Mouse (Mus musculus) MEL (cell line): ENCODE results near the gene Tapt1. TPM values are rescaled to one million over a fixed set of nuclear protein-coding genes. Genes with fewer than 3 reads are reported as not detected.
A peak's percentile ranks its signal among the peaks of the same experiment; 100 is the strongest.

Experiments
- DNase-seq: peaks from one replicate; pipeline ENCODE4 v3.0.0; 2011; ENCODE audit warnings: low read depth, low spot score
- H3K27ac ChIP-seq: 2 replicates; pipeline ENCODE4 v1.5.1; 2012; ENCODE audit warnings: low read depth, mild to moderate bottlenecking, control low read depth, low read length, moderate library complexity; ENCODE audit not compliant: control insufficient read depth
- H3K27me3 ChIP-seq, 2 experiments: fragments of 150-350 bp in 1 of 2; sonication (generic) in 1 of 2; 2 replicates each; pipeline ENCODE4 v1.6.1; 2012; ENCODE audit warnings: low read length in 2 of 2, mild to moderate bottlenecking in 2 of 2, improper control_type of control experiment in 1 of 2, moderate library complexity in 1 of 2; ENCODE audit not compliant: insufficient read depth in 2 of 2, control insufficient read depth in 1 of 2
- H3K36me3 ChIP-seq, 2 experiments: 2 replicates each; pipeline ENCODE4 v1.6.1; 2012 to 2014; ENCODE audit warnings: low read length in 2 of 2, improper control_type of control experiment in 1 of 2, inconsistent platforms in 1 of 2, mild to moderate bottlenecking in 1 of 2; ENCODE audit not compliant: insufficient read depth in 2 of 2, control insufficient read depth in 1 of 2
- H3K4me1 ChIP-seq, 2 experiments: fragments of 150-350 bp in 1 of 2; sonication (generic) in 1 of 2; 2 replicates each; pipeline ENCODE4 v1.6.1; 2012; ENCODE audit warnings: low read length in 2 of 2, improper control_type of control experiment in 1 of 2, mild to moderate bottlenecking in 1 of 2; ENCODE audit not compliant: insufficient read depth in 2 of 2, control insufficient read depth in 1 of 2
- H3K4me3 ChIP-seq, 2 experiments: fragments of 150-350 bp in 1 of 2; sonication (generic) in 1 of 2; 2 replicates each; pipeline ENCODE4 v1.5.1; 2012; ENCODE audit warnings: low read depth in 2 of 2, low read length in 2 of 2, mild to moderate bottlenecking in 2 of 2, moderate library complexity in 2 of 2, control low read depth in 1 of 2, improper control_type of control experiment in 1 of 2; ENCODE audit not compliant: control insufficient read depth in 1 of 2, insufficient read depth in 1 of 2
- H3K79me2 ChIP-seq: 2 replicates; pipeline ENCODE4 v1.6.1; 2012; ENCODE audit warnings: mild to moderate bottlenecking, low read length, moderate library complexity; ENCODE audit not compliant: control insufficient read depth, poor library complexity, insufficient read depth
- H3K9ac ChIP-seq: 2 replicates; pipeline ENCODE4 v1.6.1; 2012; ENCODE audit warnings: low read depth, mild to moderate bottlenecking, control low read depth, low read length, moderate library complexity; ENCODE audit not compliant: control insufficient read depth, poor library complexity, severe bottlenecking
- H3K9me3 ChIP-seq: fragments of 150-350 bp; sonication (generic); replicated peaks from 2 replicates; pipeline ENCODE4 v1.6.1; 2012; ENCODE audit warnings: mild to moderate bottlenecking, low read length, improper control_type of control experiment, moderate library complexity; ENCODE audit not compliant: insufficient read depth
- CHD2 ChIP-seq: IDR thresholded peaks from 2 replicates; pipeline ENCODE4 v1.6.1; 2011; ENCODE audit warnings: low read length, improper control_type of control experiment
- E2F4 ChIP-seq: IDR thresholded peaks from 2 replicates; pipeline ENCODE4 v1.6.1; 2011; ENCODE audit warnings: low read depth, low read length, improper control_type of control experiment, borderline replicate concordance
- ELF1 ChIP-seq: IDR thresholded peaks from 2 replicates; pipeline ENCODE4 v1.6.1; 2014; ENCODE audit warnings: low read depth, mild to moderate bottlenecking, inconsistent platforms, low read length, improper control_type of control experiment, moderate library complexity
- EP300 ChIP-seq, 2 experiments: IDR thresholded peaks; 2 replicates each; pipeline ENCODE4 v1.6.1; 2011; ENCODE audit warnings: improper control_type of control experiment in 2 of 2, low read length in 2 of 2, low read depth in 1 of 2, mild to moderate bottlenecking in 1 of 2
- GABPA ChIP-seq: IDR thresholded peaks from 2 replicates; pipeline ENCODE4 v1.6.1; 2012; ENCODE audit warnings: low read depth, mild to moderate bottlenecking, inconsistent platforms, low read length, improper control_type of control experiment, moderate library complexity
- MAFK ChIP-seq: IDR thresholded peaks from 2 replicates; pipeline ENCODE4 v1.6.1; 2011; ENCODE audit warnings: low read depth, mild to moderate bottlenecking, low read length, improper control_type of control experiment, borderline replicate concordance
- MAX ChIP-seq: IDR thresholded peaks from 2 replicates; pipeline ENCODE4 v1.6.1; 2011; ENCODE audit warnings: low read length, improper control_type of control experiment
- MEF2A ChIP-seq: IDR thresholded peaks from 2 replicates; pipeline ENCODE4 v1.6.1; 2014; ENCODE audit warnings: low read depth, mild to moderate bottlenecking, inconsistent platforms, low read length, improper control_type of control experiment; ENCODE audit not compliant: poor library complexity, insufficient replicate concordance, severe bottlenecking; ENCODE audit errors: extremely low read depth
- NELFE ChIP-seq: IDR thresholded peaks from 2 replicates; pipeline ENCODE4 v1.6.1; 2011; ENCODE audit warnings: low read depth, low read length, improper control_type of control experiment
- NRF1 ChIP-seq: IDR thresholded peaks from 2 replicates; pipeline ENCODE4 v1.6.1; 2014; ENCODE audit warnings: low read depth, mild to moderate bottlenecking, inconsistent platforms, low read length, improper control_type of control experiment, moderate library complexity; ENCODE audit not compliant: poor library complexity, insufficient read depth, severe bottlenecking
- POLR2AphosphoS2 ChIP-seq: IDR thresholded peaks from 2 replicates; pipeline ENCODE4 v1.6.1; 2011; ENCODE audit warnings: low read length, improper control_type of control experiment
- POLR2AphosphoS5 ChIP-seq: IDR thresholded peaks from 2 replicates; pipeline ENCODE4 v1.6.1; 2012; ENCODE audit warnings: low read depth, borderline replicate concordance, mild to moderate bottlenecking, inconsistent platforms, low read length, moderate library complexity, mixed read lengths
- RAD21 ChIP-seq: IDR thresholded peaks from 2 replicates; pipeline ENCODE4 v1.6.1; 2011; ENCODE audit warnings: mild to moderate bottlenecking, low read depth, low read length, improper control_type of control experiment
- SIN3A ChIP-seq: IDR thresholded peaks from 2 replicates; pipeline ENCODE4 v1.6.1; 2012; ENCODE audit warnings: low read length, improper control_type of control experiment, inconsistent platforms
- TAL1 ChIP-seq: IDR thresholded peaks from 2 replicates; pipeline ENCODE4 v1.6.1; 2012; ENCODE audit warnings: mild to moderate bottlenecking, inconsistent platforms, low read length, moderate library complexity, mixed read lengths
- TBP ChIP-seq: IDR thresholded peaks from 2 replicates; pipeline ENCODE4 v1.8.0; 2011; ENCODE audit warnings: low read depth, low read length, improper control_type of control experiment
- TCF12 ChIP-seq: IDR thresholded peaks from 2 replicates; pipeline ENCODE4 v1.6.1; 2014; ENCODE audit warnings: low read depth, mild to moderate bottlenecking, inconsistent platforms, low read length, improper control_type of control experiment, moderate library complexity
- UBTF ChIP-seq: IDR thresholded peaks from 2 replicates; pipeline ENCODE4 v1.6.1; 2012; ENCODE audit warnings: low read depth, mild to moderate bottlenecking, inconsistent platforms, low read length, improper control_type of control experiment, moderate library complexity, borderline replicate concordance; ENCODE audit not compliant: insufficient read depth
- USF1 ChIP-seq: IDR thresholded peaks from 2 replicates; pipeline ENCODE4 v1.6.1; 2014; ENCODE audit warnings: low read depth, mild to moderate bottlenecking, inconsistent platforms, low read length, improper control_type of control experiment, moderate library complexity
- USF2 ChIP-seq, 2 experiments: IDR thresholded peaks; 2 replicates each; pipeline ENCODE4 v1.6.1; 2011 to 2012; ENCODE audit warnings: improper control_type of control experiment in 2 of 2, low read length in 2 of 2, borderline replicate concordance in 1 of 2, inconsistent platforms in 1 of 2, low read depth in 1 of 2, mild to moderate bottlenecking in 1 of 2; ENCODE audit not compliant: insufficient read depth in 1 of 2
- ZC3H11A ChIP-seq: IDR thresholded peaks from 2 replicates; pipeline ENCODE4 v1.6.1; 2012; ENCODE audit warnings: low read depth, mild to moderate bottlenecking, inconsistent platforms, low read length, improper control_type of control experiment
- ZKSCAN1 ChIP-seq: IDR thresholded peaks from 2 replicates; pipeline ENCODE4 v1.6.1; 2012; ENCODE audit warnings: low read depth, mild to moderate bottlenecking, inconsistent platforms, low read length, improper control_type of control experiment, moderate library complexity
- ZMIZ1 ChIP-seq: IDR thresholded peaks from 2 replicates; pipeline ENCODE4 v1.6.1; 2012; ENCODE audit warnings: low read depth, mild to moderate bottlenecking, inconsistent platforms, low read length, improper control_type of control experiment, moderate library complexity
- ZNF384 ChIP-seq: IDR thresholded peaks from 2 replicates; pipeline ENCODE4 v1.6.1; 2012; ENCODE audit warnings: low read depth, mild to moderate bottlenecking, inconsistent platforms, low read length, improper control_type of control experiment
- polyA plus RNA-seq, 2 experiments: library from polyadenylated mRNA; stranded (reverse) in 1 of 2; unstranded in 1 of 2; fragments of >175 nt in 1 of 2; fragments of >200 nt in 1 of 2; gene quantifications; 2 replicates each; pipeline versions ENCODE4 v1.2.1 to v1.2.4; 2012; ENCODE audit warnings: low replicate concordance in 2 of 2, low read depth in 1 of 2; ENCODE audit not compliant: insufficient read length in 2 of 2, insufficient read depth in 1 of 2, missing spikeins in 1 of 2
- total RNA-seq: library from RNA; depleted of rRNA; stranded (reverse); fragments of 300-350 nt; gene quantifications from 2 replicates; pipeline ENCODE4 v1.2.3, GENCODE M21; 2012

The Tapt1 gene
- total and polyA plus RNA-seq, 3 experiments: 47.0 to 64.6 TPM; not detected in 1

- Histone ChIP-seq H3K27me3 (no peaks in the 10 kb centered on the region), H3K9me3 (no peaks in the 10 kb centered on the region), H3K36me3 (peaks cover 19 to 35% of the 10 kb centered on the region in 2 experiments), H3K4me3 (no peak overlapping the region), H3K9ac (no peak overlapping the region), H3K4me1 (peaks cover 3 to 24% of the 10 kb centered on the region in 2 experiments), H3K79me2 (peaks cover 4% of the 10 kb centered on the region; the same call in 1 of the 2 replicates), H3K27ac (no peak overlapping the region)
- no peak for DNase-seq
- TF ChIP-seq NRF1 (no peak), SIN3A (peak; percentile 35; the same call in 1 of the 2 replicates), MAFK (no peak), MEF2A (no peak), TCF12 (no peak), UBTF (no peak), POLR2AphosphoS2 (no peak), E2F4 (no peak)
These were observed 28.6 kb downstream of the Tapt1 start for GRCm38 (mm10) chr5:44197806-44198205.

GRCm38 (mm10) chr5:44196167-44196566 is 30.3 kb downstream of the Tapt1 start:
- TF ChIP-seq USF1: no peak
- no peak for TF ChIP-seq CHD2
- TF ChIP-seq USF2 (IDR thresholded peaks at IDR 0.05; ENCODE audit: borderline replicate concordance in 1 of 2, insufficient read depth in 1 of 2, low read depth in 1 of 2, low read length in 2 of 2): no peak
- no peak for TF ChIP-seq UBTF
- no peak for TF ChIP-seq ELF1
- TF ChIP-seq NELFE: no peak
- Histone ChIP-seq H3K27ac (no peak overlapping the region), H3K79me2 (peaks cover 4% of the 10 kb centered on the region; the same call in 1 of the 2 replicates), H3K9me3 (no peaks in the 10 kb centered on the region), H3K4me3 (no peak overlapping the region), H3K27me3 (no peaks in the 10 kb centered on the region), H3K9ac (no peak overlapping the region), H3K4me1 (peaks cover 3 to 12% of the 10 kb centered on the region in 2 experiments), H3K36me3 (peaks cover 13 to 36% of the 10 kb centered on the region in 2 experiments)
- DNase-seq: no peak

GRCm38 (mm10) chr5:44187370-44187769 is 39.1 kb downstream of the Tapt1 start:
- Histone ChIP-seq H3K9me3 (no peaks in the 10 kb centered on the region), H3K4me1 (no peaks in the 10 kb centered on the region), H3K79me2 (no peaks in the 10 kb centered on the region), H3K36me3 (peaks cover 0 to 55% of the 10 kb centered on the region in 2 experiments; a peak in 2 of 4 replicates), H3K4me3 (no peak overlapping the region), H3K27me3 (no peaks in the 10 kb centered on the region), H3K27ac (no peak overlapping the region), H3K9ac (no peak overlapping the region)
- TF ChIP-seq POLR2AphosphoS2 (no peak), GABPA (no peak), MEF2A (no peak), ZMIZ1 (no peak), NELFE (no peak), MAX (no peak), ZNF384 (no peak), ELF1 (no peak), POLR2AphosphoS5 (no peak), ZKSCAN1 (no peak), TAL1 (no peak), TBP (no peak), ZC3H11A (no peak), EP300 (IDR thresholded peaks at IDR 0.05; ENCODE audit: low read depth in 1 of 2, low read length in 2 of 2) (no peak), RAD21 (no peak)
- DNase-seq: no peak
